Mouse (Mus musculus) myocyte (in vitro differentiated cells): Measurements from ENCODE around the gene Rnaseh2c.

Experiments
- E2F4 ChIP-seq: IDR thresholded peaks from one replicate; pipeline ENCODE4 v1.6.1; 2011; ENCODE audit warnings: mild to moderate bottlenecking, control low read depth, moderate library complexity; ENCODE audit not compliant: insufficient read depth
- MAX ChIP-seq: IDR thresholded peaks from one replicate; pipeline ENCODE4 v1.6.1; 2011; ENCODE audit warnings: low read depth, mild to moderate bottlenecking, control low read depth
- POLR2A ChIP-seq: IDR thresholded peaks from one replicate; pipeline ENCODE4 v1.6.1; 2011; ENCODE audit warnings: low read depth, mild to moderate bottlenecking, control low read depth, moderate library complexity; ENCODE audit not compliant: insufficient read length
- USF1 ChIP-seq: IDR thresholded peaks from one replicate; pipeline ENCODE4 v1.6.1; 2011; ENCODE audit warnings: low read depth, mild to moderate bottlenecking, control low read depth, moderate library complexity

GRCm38 (mm10) chr19:5611973-5612372 is 10.3 kb downstream of the Rnaseh2c start:
- TF ChIP-seq USF1 (no peak), POLR2A (no peak), MAX (no peak), E2F4 (no peak)
